Mouse (Mus musculus): ENCODE data around the gene Itgb2. TPM values are rescaled to one million over a fixed set of nuclear protein-coding genes. Genes with fewer than 3 reads are reported as not detected.

Gene Itgb2
- total RNA-seq (2021) (10 to 100 TPM in 1 of 2 experiments, 1 to 10 TPM in 1; 7.1 to 11.2 TPM), polyA plus RNA-seq (2012; rRNA removed) (6.0 and 11.6 TPM in 2 replicates)
- long read RNA-seq, transcript Itgb2-201 (16 exons, 2,970 nt): major isoform, 11 of 14 reads
- long read RNA-seq, partial matches to known transcripts: 3 of 14 reads
- long read RNA-seq, other reads (novel, unspliced or antisense): 0 of 14 reads

GRCm38 (mm10) chr10:77530140-77530539, at the start of gene Itgb2:
Gene Itgb2, plus strand, starts transcription at chr10:77530252.
- Histone ChIP-seq H3K27ac (no peak within 1 kb of the TSS; the same call in 1 of the 2 replicates), H3K36me3 (ENCODE audit: control insufficient read depth, insufficient read depth, low read length) (no peaks in the 10 kb centered on the region), H3K4me1 (ENCODE audit: control insufficient read depth, insufficient read depth, low read length) (no peaks in the 10 kb centered on the region), H3K27me3 (ENCODE audit: control insufficient read depth, insufficient read depth, low read length) (no peaks in the 10 kb centered on the region), H3K4me3 (no peak within 1 kb of the TSS), H3K9ac (ENCODE audit: low read depth, low read length) (no peak within 1 kb of the TSS), H3K79me2 (replicated peaks; ENCODE audit: control insufficient read depth, insufficient read depth, low read length) (no peaks in the 10 kb centered on the region)
- WGBS: 31% methylated on average over 9 of the region's 9 CpGs
- intact Hi-C loops (cut with DNase I): no loop called here
- no peak for TF ChIP-seq CTCF (IDR thresholded peaks at IDR 0.05)
- no peak for TF ChIP-seq EP300 (IDR thresholded peaks at IDR 0.05; ENCODE audit: insufficient read depth, low read depth, low read length)
- no peak for TF ChIP-seq POLR2A (IDR thresholded peaks at IDR 0.05; ENCODE audit: insufficient read depth, low read depth, low read length)
- DNase-seq: peak in 1 of 2 experiments; percentile 63

GRCm38 (mm10) chr10:77481814-77482213, 48.2 kb upstream of the Itgb2 start:
- Histone ChIP-seq H3K9ac (ENCODE audit: low read depth, low read length) (no peak overlapping the region), H3K79me2 (replicated peaks; ENCODE audit: control insufficient read depth, insufficient read depth, low read length) (no peaks in the 10 kb centered on the region), H3K27me3 (ENCODE audit: control insufficient read depth, insufficient read depth, low read length) (no peaks in the 10 kb centered on the region), H3K36me3 (ENCODE audit: control insufficient read depth, insufficient read depth, low read length) (peaks cover 4% of the 10 kb centered on the region; the same call in 1 of the 2 replicates), H3K4me3 (no peak overlapping the region), H3K4me1 (ENCODE audit: control insufficient read depth, insufficient read depth, low read length) (peaks cover 14% of the 10 kb centered on the region), H3K27ac (no peak overlapping the region)
- TF ChIP-seq POLR2A (IDR thresholded peaks at IDR 0.05; ENCODE audit: insufficient read depth, low read depth, low read length) (no peak), EP300 (IDR thresholded peaks at IDR 0.05; ENCODE audit: insufficient read depth, low read depth, low read length) (no peak), CTCF (IDR thresholded peaks at IDR 0.05) (no peak)
- no peak for DNase-seq
- intact Hi-C loops (cut with DNase I): no loop called here

GRCm38 (mm10) chr10:77484205-77484935, 45.7 kb upstream of the Itgb2 start:
- H3K79me2 ChIP-seq (replicated peaks; ENCODE audit: control insufficient read depth, insufficient read depth, low read length): no peaks in the 10 kb centered on the region
- TF ChIP-seq EP300 (IDR thresholded peaks at IDR 0.05; ENCODE audit: insufficient read depth, low read depth, low read length): peak; percentile 85; the same call in 1 of the 2 replicates
- TF ChIP-seq CTCF (IDR thresholded peaks at IDR 0.05): no peak
- TF ChIP-seq POLR2A (IDR thresholded peaks at IDR 0.05; ENCODE audit: insufficient read depth, low read depth, low read length): 0 out of 2 replicates have a peak, but pooled peaks have one; percentile 19
- intact Hi-C loops (cut with DNase I): loop anchor here (2.0 kb wide), 1 partner anchor 36 kb away; no protein-coding TSS in a partner anchor
- H3K27ac ChIP-seq: peak overlapping the region; percentile 75
- 8% methylated on average over 18 of the region's 18 CpGs for WGBS
- H3K4me1 ChIP-seq (ENCODE audit: control insufficient read depth, insufficient read depth, low read length): peaks cover 12% of the 10 kb centered on the region
- H3K4me3 ChIP-seq: no peak overlapping the region; the same call in 1 of the 2 replicates
- H3K9ac ChIP-seq (ENCODE audit: low read depth, low read length): peak overlapping the region; percentile 46
- peaks cover 4% of the 10 kb centered on the region; the same call in 1 of the 2 replicates for H3K36me3 ChIP-seq (ENCODE audit: control insufficient read depth, insufficient read depth, low read length)
- peak; percentile 82 to 85 for DNase-seq
- H3K27me3 ChIP-seq (ENCODE audit: control insufficient read depth, insufficient read depth, low read length): no peaks in the 10 kb centered on the region

GRCm38 (mm10) chr10:77485786-77486185, 44.3 kb upstream of the Itgb2 start:
- Histone ChIP-seq H3K27ac (no peak overlapping the region), H3K4me3 (no peak overlapping the region), H3K9ac (ENCODE audit: low read depth, low read length) (no peak overlapping the region), H3K36me3 (ENCODE audit: control insufficient read depth, insufficient read depth, low read length) (peaks cover 4% of the 10 kb centered on the region; the same call in 1 of the 2 replicates), H3K4me1 (ENCODE audit: control insufficient read depth, insufficient read depth, low read length) (peaks cover 12% of the 10 kb centered on the region), H3K27me3 (ENCODE audit: control insufficient read depth, insufficient read depth, low read length) (no peaks in the 10 kb centered on the region), H3K79me2 (replicated peaks; ENCODE audit: control insufficient read depth, insufficient read depth, low read length) (no peaks in the 10 kb centered on the region)
- TF ChIP-seq POLR2A (IDR thresholded peaks at IDR 0.05; ENCODE audit: insufficient read depth, low read depth, low read length) (no peak), EP300 (IDR thresholded peaks at IDR 0.05; ENCODE audit: insufficient read depth, low read depth, low read length) (no peak), CTCF (IDR thresholded peaks at IDR 0.05) (no peak)
- intact Hi-C loops (cut with DNase I): loop anchor here (2.0 kb wide), 1 partner anchor 37 kb away; no protein-coding TSS in a partner anchor
- DNase-seq: no peak
- WGBS: 96% methylated on average over 3 of the region's 3 CpGs

- H3K27ac ChIP-seq: no peak overlapping the region
- DNase-seq: no peak
- intact Hi-C loops (cut with DNase I): no loop called here
- peaks cover 4% of the 10 kb centered on the region; the same call in 1 of the 2 replicates for H3K36me3 ChIP-seq (ENCODE audit: control insufficient read depth, insufficient read depth, low read length)
- peaks cover 11% of the 10 kb centered on the region for H3K4me1 ChIP-seq (ENCODE audit: control insufficient read depth, insufficient read depth, low read length)
- WGBS: 73% methylated on average over 7 of the region's 7 CpGs
- no peak overlapping the region for H3K4me3 ChIP-seq
- no peaks in the 10 kb centered on the region for H3K79me2 ChIP-seq (replicated peaks; ENCODE audit: control insufficient read depth, insufficient read depth, low read length)
- TF ChIP-seq POLR2A (IDR thresholded peaks at IDR 0.05; ENCODE audit: insufficient read depth, low read depth, low read length): no peak
- no peak overlapping the region for H3K9ac ChIP-seq (ENCODE audit: low read depth, low read length)
- no peaks in the 10 kb centered on the region for H3K27me3 ChIP-seq (ENCODE audit: control insufficient read depth, insufficient read depth, low read length)
Observed at GRCm38 (mm10) chr10:77488168-77488567, 41.9 kb upstream of the Itgb2 start.

- Histone ChIP-seq H3K79me2 (replicated peaks; ENCODE audit: control insufficient read depth, insufficient read depth, low read length) (no peaks in the 10 kb centered on the region), H3K36me3 (ENCODE audit: control insufficient read depth, insufficient read depth, low read length) (no peaks in the 10 kb centered on the region), H3K27ac (no peak overlapping the region), H3K4me3 (no peak overlapping the region), H3K27me3 (ENCODE audit: control insufficient read depth, insufficient read depth, low read length) (no peaks in the 10 kb centered on the region), H3K9ac (ENCODE audit: low read depth, low read length) (no peak overlapping the region), H3K4me1 (ENCODE audit: control insufficient read depth, insufficient read depth, low read length) (no peaks in the 10 kb centered on the region)
- 78% methylated on average over 6 of the region's 6 CpGs for WGBS
- TF ChIP-seq EP300 (IDR thresholded peaks at IDR 0.05; ENCODE audit: insufficient read depth, low read depth, low read length) (no peak), CTCF (IDR thresholded peaks at IDR 0.05) (no peak)
- intact Hi-C loops (cut with DNase I): no loop called here
- no peak for DNase-seq
Observed at GRCm38 (mm10) chr10:77491585-77491984, 38.5 kb upstream of the Itgb2 start.

All from heart, adult 2 months (tissue).